24 mouse cellular contexts compared by ENCODE assay signal in genomic region chr1:78422576-78422975, GRCm38 (mm10).
DNase-seq lines count a peak whose midpoint lies in the region; ATAC-seq lines count a peak whose summit lies in the region.
"Had no signal": no experiment of that assay in that cellular context is flagged by ENCODE, and none has a peak within 500 bp of the region (broad histone marks: within the 10 kb centered on the region; RNA-seq: fewer than 3 reads in every experiment).

No protein-coding gene starts in this region.

- H3K27me3 ChIP-seq in hindbrain, embryonic 13.5 days, result no peaks in the 10 kb centered on the region
- H3K27me3 ChIP-seq in heart, embryonic 11.5 days (ENCODE audit: control insufficient read depth, insufficient read depth, low read length), result no peaks in the 10 kb centered on the region
- H3K27me3 ChIP-seq: embryonic facial prominence, embryonic 12.5 days; heart, embryonic 15.5 days had no signal

- no peak overlapping the region for H3K9ac ChIP-seq in hindbrain, embryonic 13.5 days
- H3K9ac ChIP-seq in heart, embryonic 11.5 days (ENCODE audit: low read depth, low read length), result no peak overlapping the region
- H3K9ac ChIP-seq: embryonic facial prominence, embryonic 12.5 days; forebrain, embryonic 13.5 days; heart, embryonic 15.5 days; liver, postnatal 0 days had no signal

- H3K36me3 ChIP-seq in hindbrain, embryonic 13.5 days, result peaks cover 11% of the 10 kb centered on the region
- H3K36me3 ChIP-seq in heart, embryonic 11.5 days (ENCODE audit: control insufficient read depth, insufficient read depth, low read length), result no peaks in the 10 kb centered on the region
- H3K36me3 ChIP-seq: heart, embryonic 15.5 days had no signal

- no peak for ATAC-seq in hindbrain, embryonic 13.5 days (ENCODE audit: low FRiP score)
- ATAC-seq in heart, embryonic 11.5 days (replicated peaks; ENCODE audit: insufficient number of reproducible peaks, low FRiP score, low TSS enrichment), result no peak
- ATAC-seq: forebrain, embryonic 13.5 days; liver, postnatal 0 days had no signal

- H3K4me1 ChIP-seq in hindbrain, embryonic 13.5 days (replicated peaks), result peaks cover 15% of the 10 kb centered on the region
- peaks cover 18% of the 10 kb centered on the region for H3K4me1 ChIP-seq in heart, embryonic 11.5 days (ENCODE audit: control insufficient read depth, insufficient read depth, low read length)

- no peaks in the 10 kb centered on the region for H3K9me3 ChIP-seq in hindbrain, embryonic 13.5 days
- H3K9me3 ChIP-seq in heart, embryonic 11.5 days (replicated peaks; ENCODE audit: control insufficient read depth, low read length), result no peaks in the 10 kb centered on the region
- H3K9me3 ChIP-seq: embryonic facial prominence, embryonic 12.5 days; forebrain, embryonic 13.5 days; heart, embryonic 15.5 days had no signal

- H3K4me2 ChIP-seq in hindbrain, embryonic 13.5 days, result no peak overlapping the region
- H3K4me2 ChIP-seq in heart, embryonic 11.5 days, result no peak overlapping the region
- H3K4me2 ChIP-seq: embryonic facial prominence, embryonic 12.5 days; forebrain, embryonic 13.5 days; heart, embryonic 15.5 days had no signal

- H3K4me3 ChIP-seq in hindbrain, embryonic 13.5 days, result no peak overlapping the region
- no peak overlapping the region for H3K4me3 ChIP-seq in heart, embryonic 11.5 days (ENCODE audit: low read depth, low read length)
- H3K4me3 ChIP-seq: embryonic facial prominence, embryonic 12.5 days; erythroblast, embryonic 14.5 days; forebrain, embryonic 13.5 days; heart, adult 2 months; heart, embryonic 15.5 days; left cerebral cortex, adult 2 months had no signal

- peak; percentile 2 for DNase-seq in spleen, adult 12 weeks (ENCODE audit: low spot score)
- no peak for DNase-seq in spleen, postnatal 4 days (ENCODE audit: low spot score in 2 of 2)
- DNase-seq in B cell, adult 2 months, result peak; percentile 43 to 50
- peak; percentile 68 for DNase-seq in CD4-positive, CD25-positive, alpha-beta regulatory T cell, adult 2 months (ENCODE audit: low read depth, low spot score)
- peak; percentile 40 for DNase-seq in naive thymus-derived CD4-positive, alpha-beta T cell, adult 2 months (ENCODE audit: low read depth)
- DNase-seq: cerebellum, adult 8-10 months; gastrocnemius, postnatal 14 days; heart, adult 2 months; heart, postnatal 4 days; kidney, adult 2 months; kidney, postnatal 14 days; left cerebral cortex, postnatal 4 days; liver; liver, postnatal 0 days; lung, postnatal 4 days; midbrain, embryonic 14.5 days; right cerebral cortex, postnatal 25 days had no signal

- no peak overlapping the region for H3K27ac ChIP-seq in hindbrain, embryonic 13.5 days
- H3K27ac ChIP-seq in heart, embryonic 11.5 days (ENCODE audit: low read depth, low read length), result no peak overlapping the region
- H3K27ac ChIP-seq: embryonic facial prominence, embryonic 12.5 days; forebrain, embryonic 13.5 days; heart, adult 2 months; heart, embryonic 15.5 days; left cerebral cortex, adult 2 months had no signal

- WGBS in hindbrain, embryonic 13.5 days, result 43% methylated on average over 2 of the region's 2 CpGs
- 79% methylated on average over 2 of the region's 2 CpGs for WGBS in heart, embryonic 11.5 days (ENCODE audit: insufficient replicate concordance)

Comparison
In these comparisons a context has a peak if more than half of its experiments do, and no peak if none do; other contexts are left out.
1. DNase-seq: peak in spleen, adult 12 weeks (single experiment), B cell, adult 2 months (2 of 2), CD4-positive, CD25-positive, alpha-beta regulatory T cell, adult 2 months (single experiment) and naive thymus-derived CD4-positive, alpha-beta T cell, adult 2 months (single experiment); none in spleen, postnatal 4 days (0 of 2).